ENCODE assay signal across 12 mouse cellular contexts in genomic region chr11:82339921-82340401, GRCm38 (mm10). TPM values are rescaled to one million over a fixed set of nuclear protein-coding genes. Genes with fewer than 3 reads are reported as not detected.
DNase-seq lines count a peak whose midpoint lies in the region; ATAC-seq and TF ChIP-seq lines count a peak whose summit lies in the region.
"Had no signal": no experiment of that assay in that cellular context is flagged by ENCODE, and none has a peak within 500 bp of the region (broad histone marks: within the 10 kb centered on the region; RNA-seq: fewer than 3 reads in every experiment).

No protein-coding gene starts in this region.

- DNase-seq in embryonic facial prominence, embryonic 10.5 days (ENCODE audit: low spot score), result no peak
- DNase-seq in kidney, adult 9 months, result peak; percentile 59
- peak; percentile 51 for DNase-seq in neural tube, embryonic 11.5 days (ENCODE audit: low spot score)
- no peak for DNase-seq in gastrocnemius, adult 2 months
- no peak for DNase-seq in MN1 (ENCODE audit: low spot score)

- H3K4me2 ChIP-seq in embryonic facial prominence, embryonic 12.5 days (replicated peaks), result no peak overlapping the region
- H3K4me2 ChIP-seq in heart, embryonic 12.5 days, result peak overlapping the region; percentile 27; the same call in 1 of the 2 replicates
- H3K4me2 ChIP-seq in neural tube, embryonic 11.5 days (ENCODE audit: low read depth), result no peak overlapping the region
- no peak overlapping the region for H3K4me2 ChIP-seq in forebrain, embryonic 12.5 days
- H3K4me2 ChIP-seq: forebrain, embryonic 15.5 days; lung, embryonic 15.5 days; stomach, embryonic 15.5 days had no signal

- no peaks in the 10 kb centered on the region for H3K27me3 ChIP-seq in embryonic facial prominence, embryonic 12.5 days
- H3K27me3 ChIP-seq in embryonic facial prominence, embryonic 10.5 days (replicated peaks; ENCODE audit: low read depth, poor library complexity, severe bottlenecking), result no peaks in the 10 kb centered on the region
- H3K27me3 ChIP-seq in heart, embryonic 12.5 days (replicated peaks), result no peaks in the 10 kb centered on the region
- no peaks in the 10 kb centered on the region for H3K27me3 ChIP-seq in neural tube, embryonic 11.5 days (ENCODE audit: control insufficient read depth, insufficient read depth, low read length)
- 0 out of 2 replicates have a peak, but pooled peaks cover 4% of the 10 kb centered on the region for H3K27me3 ChIP-seq in forebrain, embryonic 12.5 days
- H3K27me3 ChIP-seq: forebrain, embryonic 15.5 days; lung, embryonic 15.5 days; stomach, embryonic 15.5 days had no signal

- H3K4me1 ChIP-seq in embryonic facial prominence, embryonic 12.5 days, result 0 out of 2 replicates have a peak, but pooled peaks cover 4% of the 10 kb centered on the region
- peaks cover 12% of the 10 kb centered on the region for H3K4me1 ChIP-seq in embryonic facial prominence, embryonic 10.5 days
- 0 out of 2 replicates have a peak, but pooled peaks cover 9% of the 10 kb centered on the region for H3K4me1 ChIP-seq in heart, embryonic 12.5 days (replicated peaks)
- H3K4me1 ChIP-seq in neural tube, embryonic 11.5 days (ENCODE audit: control insufficient read depth, insufficient read depth, low read length), result no peaks in the 10 kb centered on the region
- peaks cover 9% of the 10 kb centered on the region; the same call in 1 of the 2 replicates for H3K4me1 ChIP-seq in forebrain, embryonic 12.5 days
- H3K4me1 ChIP-seq: forebrain, embryonic 15.5 days; lung, embryonic 15.5 days; stomach, embryonic 15.5 days had no signal

- 0 out of 2 replicates have a peak overlapping the region, but pooled peaks have one; percentile 23 for H3K27ac ChIP-seq in embryonic facial prominence, embryonic 12.5 days
- no peak overlapping the region for H3K27ac ChIP-seq in embryonic facial prominence, embryonic 10.5 days (replicated peaks)
- H3K27ac ChIP-seq in heart, embryonic 12.5 days (ENCODE audit: poor library complexity, severe bottlenecking), result peak overlapping the region; percentile 58
- H3K27ac ChIP-seq in neural tube, embryonic 11.5 days (ENCODE audit: low read depth, low read length), result 0 out of 2 replicates have a peak overlapping the region, but pooled peaks have one; percentile 42
- no peak overlapping the region for H3K27ac ChIP-seq in gastrocnemius, adult 2 months
- H3K27ac ChIP-seq in forebrain, embryonic 12.5 days, result no peak overlapping the region
- H3K27ac ChIP-seq: forebrain, embryonic 15.5 days; lung, embryonic 15.5 days; stomach, embryonic 15.5 days had no signal

- intact Hi-C loops in gastrocnemius, adult 2 months (cut with DNase I), result no loop called here

- WGBS in embryonic facial prominence, embryonic 12.5 days, result 43% methylated on average over 7 of the region's 7 CpGs
- WGBS in embryonic facial prominence, embryonic 10.5 days, result 49% methylated on average over 7 of the region's 7 CpGs
- 5% methylated on average over 7 of the region's 7 CpGs for WGBS in heart, embryonic 12.5 days
- 3% methylated on average over 7 of the region's 7 CpGs for WGBS in neural tube, embryonic 11.5 days
- WGBS in forebrain, embryonic 12.5 days, result 50% methylated on average over 7 of the region's 7 CpGs

- no peak for ATAC-seq in embryonic facial prominence, embryonic 12.5 days (ENCODE audit: insufficient number of reproducible peaks, insufficient read depth, low FRiP score, low TSS enrichment)
- peak; percentile 76 for ATAC-seq in heart, embryonic 12.5 days (ENCODE audit: insufficient number of reproducible peaks, low FRiP score)
- ATAC-seq in neural tube, embryonic 11.5 days (ENCODE audit: insufficient read depth, low FRiP score, low TSS enrichment), result peak; percentile 55
- no peak for ATAC-seq in forebrain, embryonic 12.5 days (ENCODE audit: low FRiP score)
- ATAC-seq: forebrain, embryonic 15.5 days had no signal

- no peaks in the 10 kb centered on the region for H3K36me3 ChIP-seq in embryonic facial prominence, embryonic 12.5 days
- H3K36me3 ChIP-seq in embryonic facial prominence, embryonic 10.5 days (replicated peaks), result no peaks in the 10 kb centered on the region
- H3K36me3 ChIP-seq in heart, embryonic 12.5 days, result no peaks in the 10 kb centered on the region
- H3K36me3 ChIP-seq in neural tube, embryonic 11.5 days (ENCODE audit: control insufficient read depth, insufficient read depth, low read length), result no peaks in the 10 kb centered on the region
- no peaks in the 10 kb centered on the region for H3K36me3 ChIP-seq in forebrain, embryonic 12.5 days (replicated peaks)
- H3K36me3 ChIP-seq: forebrain, embryonic 15.5 days; lung, embryonic 15.5 days; stomach, embryonic 15.5 days had no signal

- H3K9me3 ChIP-seq in embryonic facial prominence, embryonic 12.5 days, result no peaks in the 10 kb centered on the region
- no peaks in the 10 kb centered on the region for H3K9me3 ChIP-seq in embryonic facial prominence, embryonic 10.5 days
- H3K9me3 ChIP-seq in heart, embryonic 12.5 days (replicated peaks), result no peaks in the 10 kb centered on the region
- no peaks in the 10 kb centered on the region for H3K9me3 ChIP-seq in neural tube, embryonic 11.5 days (ENCODE audit: control insufficient read depth, low read length)
- no peaks in the 10 kb centered on the region for H3K9me3 ChIP-seq in forebrain, embryonic 12.5 days
- H3K9me3 ChIP-seq: forebrain, embryonic 15.5 days; lung, embryonic 15.5 days; stomach, embryonic 15.5 days had no signal

- H3K4me3 ChIP-seq in embryonic facial prominence, embryonic 12.5 days, result no peak overlapping the region
- no peak overlapping the region for H3K4me3 ChIP-seq in embryonic facial prominence, embryonic 10.5 days
- H3K4me3 ChIP-seq in heart, embryonic 12.5 days, result no peak overlapping the region
- H3K4me3 ChIP-seq in neural tube, embryonic 11.5 days (ENCODE audit: low read depth, low read length), result no peak overlapping the region
- no peak overlapping the region for H3K4me3 ChIP-seq in gastrocnemius, adult 2 months
- H3K4me3 ChIP-seq in forebrain, embryonic 12.5 days (replicated peaks), result no peak overlapping the region
- H3K4me3 ChIP-seq: forebrain, embryonic 15.5 days; lung, embryonic 15.5 days; stomach, embryonic 15.5 days had no signal

- no peak overlapping the region for H3K9ac ChIP-seq in embryonic facial prominence, embryonic 12.5 days
- no peak overlapping the region for H3K9ac ChIP-seq in heart, embryonic 12.5 days
- no peak overlapping the region for H3K9ac ChIP-seq in neural tube, embryonic 11.5 days (ENCODE audit: low read length)
- no peak overlapping the region for H3K9ac ChIP-seq in forebrain, embryonic 12.5 days
- H3K9ac ChIP-seq: forebrain, embryonic 15.5 days; lung, embryonic 15.5 days; stomach, embryonic 15.5 days had no signal

- no peak for TF ChIP-seq CTCF in gastrocnemius, adult 2 months (IDR thresholded peaks at IDR 0.05)

RNA-seq across cellular contexts. Expression of gene Ccl1, which starts 34.5 kb away (rescaled TPM):
- polyA plus RNA-seq in embryonic facial prominence, embryonic 12.5 days (2016; fragmentation: Nextera tagmentation; extraction: Ambion mirVana), result not detected in 2 replicates
- polyA plus RNA-seq in embryonic facial prominence, embryonic 10.5 days (2016; fragmentation: Nextera tagmentation; extraction: Ambion mirVana), result not detected in 2 replicates
- polyA plus RNA-seq in heart, embryonic 12.5 days (2016; fragmentation: Nextera tagmentation; extraction: Ambion mirVana), result not detected in 2 replicates
- not detected in 2 replicates for polyA plus RNA-seq in neural tube, embryonic 11.5 days (2014; fragmentation: Nextera tagmentation; extraction: Ambion mirVana)
- total RNA-seq in gastrocnemius, adult 2 months (2021), result not detected
- polyA plus RNA-seq in forebrain, embryonic 12.5 days (2016; fragmentation: Nextera tagmentation; extraction: Ambion mirVana), result not detected in 2 replicates
- polyA plus RNA-seq: C2C12; forebrain, embryonic 15.5 days; lung, embryonic 15.5 days; stomach, embryonic 15.5 days had no signal

RNA-seq across cellular contexts. Expression of gene Tmem132e, which starts 48.7 kb away (rescaled TPM):
- polyA plus RNA-seq in embryonic facial prominence, embryonic 12.5 days (2016; fragmentation: Nextera tagmentation; extraction: Ambion mirVana), result 1.8 and 2.4 TPM in 2 replicates
- 1.0 and 1.2 TPM in 2 replicates for polyA plus RNA-seq in embryonic facial prominence, embryonic 10.5 days (2016; fragmentation: Nextera tagmentation; extraction: Ambion mirVana)
- 0.08 and 0.20 TPM in 2 replicates for polyA plus RNA-seq in heart, embryonic 12.5 days (2016; fragmentation: Nextera tagmentation; extraction: Ambion mirVana)
- polyA plus RNA-seq in neural tube, embryonic 11.5 days (2014; fragmentation: Nextera tagmentation; extraction: Ambion mirVana), result 5.4 and 6.4 TPM in 2 replicates
- total RNA-seq in gastrocnemius, adult 2 months (2021), result not detected
- polyA plus RNA-seq in forebrain, embryonic 12.5 days (2016; fragmentation: Nextera tagmentation; extraction: Ambion mirVana), result 0.85 and 0.88 TPM in 2 replicates
- polyA plus RNA-seq: C2C12 had no signal

Comparison
In these comparisons a context has a peak if more than half of its experiments do, and no peak if none do; other contexts are left out.
1. H3K27ac ChIP-seq: peak in embryonic facial prominence, embryonic 12.5 days (single experiment), heart, embryonic 12.5 days (single experiment) and neural tube, embryonic 11.5 days (single experiment); none in embryonic facial prominence, embryonic 10.5 days (single experiment), gastrocnemius, adult 2 months (single experiment) and forebrain, embryonic 12.5 days (single experiment).
2. ATAC-seq: peak in heart, embryonic 12.5 days (single experiment) and neural tube, embryonic 11.5 days (single experiment); none in embryonic facial prominence, embryonic 12.5 days (single experiment) and forebrain, embryonic 12.5 days (single experiment).
3. DNase-seq: peak in kidney, adult 9 months (single experiment) and neural tube, embryonic 11.5 days (single experiment); none in embryonic facial prominence, embryonic 10.5 days (single experiment), gastrocnemius, adult 2 months (single experiment) and MN1 (single experiment).